Mouse (Mus musculus): ENCODE results near the gene Slc12a5. TPM values are rescaled to one million over a fixed set of nuclear protein-coding genes. Genes with fewer than 3 reads are reported as not detected.

The Slc12a5 gene
- total and polyA plus RNA-seq, 3 experiments = 0.50 to 1.3 TPM; not detected in 1

- TF ChIP-seq E2F4 (IDR thresholded peaks at IDR 0.05; ENCODE audit: borderline replicate concordance, low read depth, low read length) (no peak), ZC3H11A (IDR thresholded peaks at IDR 0.05; ENCODE audit: low read depth, low read length) (no peak), JUND (IDR thresholded peaks at IDR 0.05; ENCODE audit: low read depth, low read length) (no peak), MAX (IDR thresholded peaks at IDR 0.05; ENCODE audit: low read length) (peak; percentile 99), KAT2A (conservative IDR thresholded peaks at IDR 0.05; ENCODE audit: low read depth, low read length) (peak; percentile 87)
Measured at GRCm38 (mm10) chr2:164911086-164912048, 49.2 kb upstream of the Slc12a5 start, which contains the start of gene Zfp335 (continued).

GRCm38 (mm10) chr2:164912151-164912550, 48.5 kb upstream of the Slc12a5 start:
- peak; percentile 86 for DNase-seq (ENCODE audit: low read depth, low spot score)
- TF ChIP-seq CHD1 (IDR thresholded peaks at IDR 0.05; ENCODE audit: low read depth, low read length) (no peak; the same call in 1 of the 2 replicates), MAX (IDR thresholded peaks at IDR 0.05; ENCODE audit: low read length) (peak; percentile 79), POLR2A (IDR thresholded peaks at IDR 0.05; ENCODE audit: control insufficient read depth in 1 of 2, insufficient read depth in 1 of 2, low read depth in 1 of 2, low read length in 2 of 2, poor library complexity in 1 of 2) (peak; percentile 16 to 38; a peak in 3 of 4 replicates), TCF12 (IDR thresholded peaks at IDR 0.05; ENCODE audit: low read depth, low read length) (no peak), MXI1 (IDR thresholded peaks at IDR 0.05; ENCODE audit: low read depth, low read length) (peak; percentile 89), JUND (IDR thresholded peaks at IDR 0.05; ENCODE audit: low read depth, low read length) (no peak), TAL1 (IDR thresholded peaks at IDR 0.05; ENCODE audit: low read length) (no peak), GATA1 (IDR thresholded peaks at IDR 0.05; ENCODE audit: low read depth, low read length) (no peak), MYC (IDR thresholded peaks at IDR 0.05; ENCODE audit: low read depth, low read length) (peak; percentile 95), CTCF (IDR thresholded peaks at IDR 0.05 in 2 of 3, conservative IDR thresholded peaks at IDR 0.05 in 1 of 3; ENCODE audit: control insufficient read depth in 1 of 3, insufficient read depth in 1 of 3, low read depth in 2 of 3, low read length in 3 of 3, poor library complexity in 1 of 3, severe bottlenecking in 1 of 3) (no peak), POLR2AphosphoS2 (IDR thresholded peaks at IDR 0.05; ENCODE audit: low read length) (peak; percentile 47; the same call in 1 of the 2 replicates), NELFE (IDR thresholded peaks at IDR 0.05; ENCODE audit: low read depth, low read length) (no peak), POLR2AphosphoS5 (IDR thresholded peaks at IDR 0.05; ENCODE audit: borderline replicate concordance, low read depth, low read length) (no peak), HCFC1 (IDR thresholded peaks at IDR 0.05; ENCODE audit: low read depth, low read length) (no peak), NRF1 (IDR thresholded peaks at IDR 0.05; ENCODE audit: insufficient read depth, low read depth, low read length, poor library complexity, severe bottlenecking) (peak; percentile 58; the same call in 1 of the 2 replicates), E2F4 (IDR thresholded peaks at IDR 0.05; ENCODE audit: borderline replicate concordance, low read depth, low read length) (no peak)
- peaks cover 8 to 21% of the 10 kb centered on the region in 2 experiments for H3K4me1 ChIP-seq (ENCODE audit: control insufficient read depth in 1 of 2, insufficient read depth in 2 of 2, low read length in 2 of 2)
- H3K79me2 ChIP-seq (ENCODE audit: control insufficient read depth, insufficient read depth, low read length, poor library complexity) = peaks cover 25% of the 10 kb centered on the region
- H3K27me3 ChIP-seq (ENCODE audit: control insufficient read depth in 1 of 2, insufficient read depth in 2 of 2, low read length in 2 of 2) = no peaks in the 10 kb centered on the region
- H3K27ac ChIP-seq (ENCODE audit: control insufficient read depth, low read depth, low read length) = peak overlapping the region; percentile 93
- peak overlapping the region; percentile 82 for H3K9ac ChIP-seq (ENCODE audit: control insufficient read depth, low read depth, low read length, poor library complexity, severe bottlenecking)
- no peaks in the 10 kb centered on the region for H3K9me3 ChIP-seq (replicated peaks; ENCODE audit: insufficient read depth, low read length)
- H3K36me3 ChIP-seq (ENCODE audit: control insufficient read depth in 1 of 2, insufficient read depth in 2 of 2, low read length in 2 of 2) = peaks cover 0 to 14% of the 10 kb centered on the region in 2 experiments; a peak in 3 of 4 replicates
- H3K4me3 ChIP-seq (ENCODE audit: control insufficient read depth in 1 of 2, insufficient read depth in 1 of 2, low read depth in 2 of 2, low read length in 2 of 2) = peak overlapping the region; percentile 73 to 78

All from MEL (cell line).